Mouse (Mus musculus) heart, embryonic 12.5 days (tissue): ENCODE data around the gene Cmtr1. TPM values are rescaled to one million over a fixed set of nuclear protein-coding genes. Genes with fewer than 3 reads are reported as not detected.
A peak's percentile ranks its signal among the peaks of the same experiment; 100 is the strongest.

ENCODE experiments used
- ATAC-seq: fragments of 200-750 bp; cut with Nextera tagmentation; 2 replicates; pipeline ENCODE4 v1.8.0; 2017; ENCODE audit warnings: moderate TSS enrichment, moderate library complexity; ENCODE audit not compliant: insufficient number of reproducible peaks, low FRiP score
- H3K27ac ChIP-seq: fragments of 300-500 bp; sonication (generic); 2 replicates; pipeline ENCODE4 v1.5.1; 2016; ENCODE audit warnings: mild to moderate bottlenecking, moderate library complexity; ENCODE audit not compliant: poor library complexity, severe bottlenecking
- H3K27me3 ChIP-seq: fragments of 300-500 bp; sonication (generic); replicated peaks from 2 replicates; pipeline ENCODE4 v1.6.1; 2016; ENCODE audit warnings: mild to moderate bottlenecking, moderate library complexity
- H3K36me3 ChIP-seq: fragments of 300-500 bp; sonication (generic); 2 replicates; pipeline ENCODE4 v1.6.1; 2016; ENCODE audit warnings: mild to moderate bottlenecking, moderate library complexity
- H3K4me1 ChIP-seq: fragments of 300-500 bp; sonication (generic); replicated peaks from 2 replicates; pipeline ENCODE4 v1.6.1; 2016; ENCODE audit warnings: mild to moderate bottlenecking
- H3K4me2 ChIP-seq: fragments of 300-500 bp; sonication (generic); 2 replicates; pipeline ENCODE4 v1.6.1; 2016; ENCODE audit warnings: mild to moderate bottlenecking, moderate library complexity
- H3K4me3 ChIP-seq: fragments of 300-500 bp; sonication (generic); 2 replicates; pipeline ENCODE4 v1.5.1; 2016; ENCODE audit warnings: mild to moderate bottlenecking
- H3K9ac ChIP-seq: fragments of 300-500 bp; sonication (generic); 2 replicates; pipeline ENCODE4 v1.6.1; 2016; ENCODE audit warnings: mild to moderate bottlenecking, moderate library complexity
- H3K9me3 ChIP-seq: fragments of 300-500 bp; sonication (generic); replicated peaks from 2 replicates; pipeline ENCODE4 v1.6.1; 2016; ENCODE audit warnings: mild to moderate bottlenecking, moderate library complexity
- WGBS: fragments of 180-500 bp; shearing (Covaris S2); methylation state at CpG from one replicate; pipeline ENCODE4 v1.1.7; 2016; 5-methylcytosine and 5-hydroxymethylcytosine counted together
- polyA plus RNA-seq: library from polyadenylated mRNA; unstranded; fragments of >200 nt; fragmentation: Nextera tagmentation; extraction: Ambion mirVana; gene quantifications from 2 replicates; pipeline ENCODE4 v1.2.1, GENCODE M21; 2016

Cmtr1 gene
- polyA plus RNA-seq, 1 experiment from 2014 or later, result 124 TPM

- H3K4me2 ChIP-seq, result no peak overlapping the region
- no peaks in the 10 kb centered on the region for H3K9me3 ChIP-seq
- H3K36me3 ChIP-seq, result peaks cover 67% of the 10 kb centered on the region
- peak; percentile 72; the same call in 1 of the 2 replicates for ATAC-seq
- peaks cover 9% of the 10 kb centered on the region for H3K4me1 ChIP-seq
- no peak overlapping the region for H3K27ac ChIP-seq
- no peak overlapping the region for H3K4me3 ChIP-seq
- H3K27me3 ChIP-seq, result no peaks in the 10 kb centered on the region
- H3K9ac ChIP-seq, result no peak overlapping the region
Observed at GRCm38 (mm10) chr17:29669936-29670335, 9.5 kb downstream of the Cmtr1 start.

DNA sequence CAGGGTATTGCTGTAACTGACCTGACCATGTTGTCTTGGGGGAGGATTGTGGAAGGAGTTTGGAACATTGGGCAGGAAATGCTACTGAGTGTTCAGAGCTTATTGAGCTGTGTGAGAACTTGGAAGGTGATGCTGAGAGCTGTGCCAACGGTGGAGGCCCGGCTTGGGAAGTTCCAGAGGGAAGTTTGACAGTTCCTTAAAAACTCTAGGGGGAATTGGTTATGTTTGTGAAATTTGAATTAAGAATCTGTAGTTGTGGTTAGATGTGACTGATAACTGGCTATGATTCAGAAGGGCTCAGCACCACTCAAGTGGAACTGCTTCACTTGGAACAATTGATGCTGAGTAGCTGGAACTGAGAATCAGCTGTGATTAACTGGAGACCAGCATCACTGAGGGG, 10.6 kb downstream of the Cmtr1 start:
- WGBS, result 93% methylated on average over 2 of the region's 2 CpGs
- H3K4me2 ChIP-seq, result no peak overlapping the region
- no peak overlapping the region for H3K27ac ChIP-seq
- H3K9ac ChIP-seq, result no peak overlapping the region
- no peak for ATAC-seq
- H3K27me3 ChIP-seq, result no peaks in the 10 kb centered on the region
- H3K4me3 ChIP-seq, result no peak overlapping the region
- peaks cover 70% of the 10 kb centered on the region for H3K36me3 ChIP-seq
- no peaks in the 10 kb centered on the region for H3K9me3 ChIP-seq
- peaks cover 9% of the 10 kb centered on the region for H3K4me1 ChIP-seq

DNA sequence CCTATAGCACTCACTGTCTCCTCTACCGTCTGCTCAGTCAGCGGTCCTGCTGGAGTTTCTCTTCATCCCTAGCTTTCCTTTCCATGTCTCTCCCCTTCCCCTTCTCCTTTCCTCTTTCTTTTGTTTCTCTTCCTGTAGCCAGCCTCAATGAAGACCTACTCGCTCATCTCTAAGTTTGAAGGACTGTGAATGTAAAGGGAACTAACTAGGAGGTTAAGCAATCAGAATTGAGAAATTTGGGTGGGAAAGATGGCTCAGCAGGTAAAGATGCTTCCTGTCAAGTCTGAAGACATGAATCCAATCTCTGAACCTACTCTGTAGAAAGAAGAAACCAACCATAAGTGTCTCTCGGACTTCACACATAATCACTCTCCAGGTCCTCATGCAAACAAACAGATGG, 12.9 kb downstream of the Cmtr1 start:
- Histone ChIP-seq H3K27ac (no peak overlapping the region), H3K27me3 (no peaks in the 10 kb centered on the region), H3K4me1 (peaks cover 6% of the 10 kb centered on the region), H3K36me3 (peaks cover 74% of the 10 kb centered on the region), H3K9ac (no peak overlapping the region), H3K9me3 (no peaks in the 10 kb centered on the region), H3K4me2 (no peak overlapping the region), H3K4me3 (no peak overlapping the region)
- 94% methylated on average over 4 of the region's 4 CpGs for WGBS
- ATAC-seq, result no peak

GRCm38 (mm10) chr17:29678526-29678925, 18.1 kb downstream of the Cmtr1 start:
- Histone ChIP-seq H3K4me1 (peaks cover 14% of the 10 kb centered on the region), H3K9me3 (no peaks in the 10 kb centered on the region), H3K9ac (no peak overlapping the region), H3K4me2 (no peak overlapping the region), H3K36me3 (peaks cover 93% of the 10 kb centered on the region), H3K4me3 (no peak overlapping the region), H3K27me3 (no peaks in the 10 kb centered on the region), H3K27ac (no peak overlapping the region)
- WGBS, result 84% methylated on average over 8 of the region's 8 CpGs
- ATAC-seq, result no peak

DNA sequence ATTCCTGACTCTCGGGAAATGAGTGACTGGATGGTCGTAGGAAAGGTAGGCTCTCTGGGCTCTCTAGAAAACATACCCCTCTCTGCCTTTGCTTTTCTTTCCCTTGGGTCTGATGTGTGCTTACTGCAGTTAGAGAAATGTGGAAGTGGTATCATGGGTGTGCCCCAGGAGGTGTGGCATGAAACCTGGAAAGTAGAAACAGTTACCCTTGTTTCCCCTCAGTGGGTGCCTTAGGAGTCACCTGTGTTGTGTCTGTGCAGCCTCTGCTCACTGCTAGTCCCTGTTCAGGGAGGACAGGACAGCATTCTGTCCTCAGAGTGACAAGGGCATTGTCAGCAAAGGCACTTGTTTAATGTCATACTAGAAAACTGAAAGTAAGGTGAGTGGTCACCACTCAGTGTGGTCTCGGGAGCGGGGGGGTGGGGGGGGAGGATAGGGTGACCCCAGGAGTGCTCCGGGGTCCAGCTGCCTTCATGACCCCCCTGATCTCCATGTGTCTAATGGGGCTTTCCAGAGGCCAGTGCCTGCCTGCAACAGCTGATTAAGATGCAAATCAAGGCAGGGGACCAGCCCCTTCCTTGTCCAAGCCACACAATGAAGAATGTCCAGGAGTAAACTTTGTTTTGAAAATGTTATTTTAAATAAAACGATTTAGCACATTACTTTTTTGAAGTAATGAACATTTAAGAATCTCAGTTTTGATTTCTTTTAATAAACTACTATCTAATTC, 18.8 kb downstream of the Cmtr1 start:
- Histone ChIP-seq H3K9ac (no peak overlapping the region), H3K4me3 (no peak overlapping the region), H3K27me3 (no peaks in the 10 kb centered on the region), H3K27ac (no peak overlapping the region), H3K4me2 (no peak overlapping the region), H3K9me3 (no peaks in the 10 kb centered on the region), H3K36me3 (peaks cover 95% of the 10 kb centered on the region), H3K4me1 (peaks cover 18% of the 10 kb centered on the region)
- ATAC-seq, result no peak
- 78% methylated on average over 6 of the region's 6 CpGs for WGBS

DNA sequence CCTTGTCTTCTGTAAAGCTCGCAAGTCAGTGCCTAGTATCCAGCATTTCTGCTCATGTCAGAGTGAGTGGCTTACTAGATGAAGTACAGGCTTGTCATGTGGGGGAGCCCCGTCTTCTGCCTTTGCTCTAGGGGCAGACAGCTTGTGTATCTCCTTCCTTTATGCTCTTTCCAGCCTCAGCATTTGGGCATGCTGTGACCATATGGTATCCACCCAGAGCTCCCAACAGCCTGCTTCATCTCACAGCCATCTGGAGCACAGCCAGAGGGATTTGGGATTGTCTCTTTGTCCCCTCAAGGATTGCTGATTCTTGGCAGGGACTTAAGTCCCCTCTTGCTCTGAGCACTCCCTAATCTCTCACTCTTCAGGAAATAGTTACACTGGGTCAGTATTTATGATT, 19.8 kb downstream of the Cmtr1 start:
- 71% methylated on average over 2 of the region's 2 CpGs for WGBS
- no peaks in the 10 kb centered on the region for H3K9me3 ChIP-seq
- peaks cover 24% of the 10 kb centered on the region for H3K4me1 ChIP-seq
- no peak overlapping the region for H3K4me2 ChIP-seq
- H3K27ac ChIP-seq, result no peak overlapping the region
- no peak for ATAC-seq
- H3K36me3 ChIP-seq, result peaks cover 95% of the 10 kb centered on the region
- no peak overlapping the region for H3K9ac ChIP-seq
- H3K27me3 ChIP-seq, result no peaks in the 10 kb centered on the region
- no peak overlapping the region for H3K4me3 ChIP-seq

DNA sequence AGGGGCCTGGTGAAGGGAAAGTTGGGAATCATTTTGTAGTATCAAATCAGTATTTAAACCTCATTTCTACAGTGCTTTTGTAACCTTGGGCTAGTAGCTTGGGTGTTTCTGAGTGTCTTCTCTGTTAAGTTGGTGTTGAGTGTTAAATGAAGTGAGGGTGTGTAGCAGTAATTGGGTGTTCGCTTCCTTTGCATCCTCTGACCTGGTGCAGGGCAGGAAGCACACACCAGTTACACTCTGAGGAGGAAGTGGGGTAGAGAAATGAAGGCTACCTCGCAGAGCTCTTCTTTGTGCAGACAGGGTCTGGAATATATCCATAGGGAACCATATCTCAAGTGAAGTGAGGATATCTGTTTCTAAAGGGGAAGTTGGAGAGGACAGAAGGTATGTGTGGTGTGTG, 20.5 kb downstream of the Cmtr1 start:
- H3K4me3 ChIP-seq, result no peak overlapping the region
- no peak overlapping the region for H3K27ac ChIP-seq
- H3K36me3 ChIP-seq, result peaks cover 95% of the 10 kb centered on the region
- no peak for ATAC-seq
- WGBS, result 53% methylated on average over 2 of the region's 2 CpGs
- H3K27me3 ChIP-seq, result no peaks in the 10 kb centered on the region
- no peaks in the 10 kb centered on the region for H3K9me3 ChIP-seq
- no peak overlapping the region for H3K9ac ChIP-seq
- peaks cover 26% of the 10 kb centered on the region for H3K4me1 ChIP-seq
- no peak overlapping the region for H3K4me2 ChIP-seq

DNA sequence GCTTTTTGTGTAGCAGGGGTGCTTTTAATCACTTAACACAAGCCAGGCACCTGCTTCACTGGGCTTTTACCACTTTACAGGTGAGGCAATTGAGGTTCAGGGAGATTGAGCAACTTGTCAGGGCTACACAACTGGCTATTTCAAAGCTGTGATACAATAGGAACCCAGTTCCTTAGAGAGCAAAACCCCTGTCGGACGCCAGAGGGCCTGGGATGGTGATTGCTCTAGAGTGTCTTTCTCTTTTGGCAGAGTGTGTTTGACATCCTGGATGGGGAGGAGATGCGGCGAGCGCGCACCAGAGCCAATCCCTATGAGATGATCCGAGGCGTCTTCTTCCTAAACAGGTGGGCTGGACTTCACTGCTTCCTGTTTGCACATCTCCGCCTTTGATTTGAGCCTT, 21.3 kb downstream of the Cmtr1 start:
- Histone ChIP-seq H3K9me3 (no peaks in the 10 kb centered on the region), H3K9ac (no peak overlapping the region), H3K36me3 (peaks cover 95% of the 10 kb centered on the region), H3K4me2 (no peak overlapping the region), H3K4me1 (peaks cover 34% of the 10 kb centered on the region), H3K4me3 (no peak overlapping the region), H3K27ac (no peak overlapping the region), H3K27me3 (no peaks in the 10 kb centered on the region)
- WGBS, result 96% methylated on average over 9 of the region's 9 CpGs
- no peak for ATAC-seq

DNA sequence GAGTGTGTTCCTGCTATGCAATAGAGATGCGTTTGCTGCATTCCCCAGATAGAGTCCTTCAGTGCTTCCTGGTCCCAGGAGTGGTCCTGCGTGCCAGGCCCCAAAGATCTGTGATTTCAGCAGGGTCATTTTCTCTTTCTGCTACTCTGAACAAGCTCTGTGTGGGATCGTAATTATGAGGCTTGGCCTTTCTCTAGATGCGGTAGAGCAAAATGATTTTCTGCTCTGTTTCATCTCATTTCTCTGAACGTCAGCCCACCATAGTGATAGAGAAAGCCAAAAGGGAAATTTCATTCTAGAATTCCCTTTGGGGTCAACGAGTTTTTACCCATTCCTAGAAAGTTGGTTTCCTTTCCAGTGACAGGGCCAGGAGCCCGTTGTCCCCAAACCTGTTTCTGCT, 21.9 kb downstream of the Cmtr1 start:
- peaks cover 39% of the 10 kb centered on the region for H3K4me1 ChIP-seq
- no peak overlapping the region for H3K27ac ChIP-seq
- ATAC-seq, result no peak
- H3K4me3 ChIP-seq, result no peak overlapping the region
- H3K9ac ChIP-seq, result no peak overlapping the region
- WGBS, result 85% methylated on average over 7 of the region's 7 CpGs
- H3K27me3 ChIP-seq, result no peaks in the 10 kb centered on the region
- no peak overlapping the region for H3K4me2 ChIP-seq
- no peaks in the 10 kb centered on the region for H3K9me3 ChIP-seq
- H3K36me3 ChIP-seq, result peaks cover 95% of the 10 kb centered on the region

- peaks cover 46% of the 10 kb centered on the region for H3K4me1 ChIP-seq
- ATAC-seq, result no peak
- H3K36me3 ChIP-seq, result peaks cover 93% of the 10 kb centered on the region
- H3K27me3 ChIP-seq, result no peaks in the 10 kb centered on the region
- no peak overlapping the region for H3K4me3 ChIP-seq
- 46% methylated on average over 2 of the region's 2 CpGs for WGBS
- H3K4me2 ChIP-seq, result no peak overlapping the region
- no peak overlapping the region for H3K27ac ChIP-seq
- no peaks in the 10 kb centered on the region for H3K9me3 ChIP-seq
- H3K9ac ChIP-seq, result no peak overlapping the region
Observed at GRCm38 (mm10) chr17:29683127-29683526, 22.7 kb downstream of the Cmtr1 start.

DNA sequence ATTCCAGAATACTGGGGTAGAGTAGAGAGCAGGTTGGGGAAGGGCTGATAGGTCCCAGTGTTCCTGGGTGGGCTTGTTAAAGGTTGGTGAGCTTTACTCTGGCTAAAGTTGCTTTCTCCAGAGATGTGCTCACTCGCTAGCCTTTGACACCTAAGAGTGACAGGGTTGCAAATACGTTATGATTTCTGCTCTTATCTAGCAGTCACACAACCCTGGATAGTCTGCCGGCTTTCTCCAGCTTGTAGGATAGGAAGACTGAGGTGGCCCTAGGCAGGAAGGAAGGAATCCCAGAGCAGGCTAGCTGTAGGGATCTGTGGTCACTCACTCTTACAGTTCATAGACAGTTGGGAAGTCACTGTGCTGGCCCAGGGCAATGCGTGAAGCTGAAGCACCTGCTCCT, 23.9 kb downstream of the Cmtr1 start:
- Histone ChIP-seq H3K4me3 (no peak overlapping the region), H3K36me3 (peaks cover 93% of the 10 kb centered on the region), H3K9ac (no peak overlapping the region), H3K27ac (no peak overlapping the region), H3K27me3 (no peaks in the 10 kb centered on the region), H3K9me3 (0 out of 2 replicates have a peak, but pooled peaks cover 4% of the 10 kb centered on the region), H3K4me1 (peaks cover 54% of the 10 kb centered on the region), H3K4me2 (no peak overlapping the region)
- 61% methylated on average over 4 of the region's 4 CpGs for WGBS
- no peak for ATAC-seq

GRCm38 (mm10) chr17:29686771-29687170, 26.4 kb downstream of the Cmtr1 start:
- Histone ChIP-seq H3K27ac (peak overlapping the region; percentile 88; the same call in 1 of the 2 replicates), H3K36me3 (peaks cover 93% of the 10 kb centered on the region), H3K27me3 (no peaks in the 10 kb centered on the region), H3K4me1 (peaks cover 49% of the 10 kb centered on the region), H3K4me3 (no peak overlapping the region), H3K9ac (no peak overlapping the region), H3K9me3 (0 out of 2 replicates have a peak, but pooled peaks cover 4% of the 10 kb centered on the region), H3K4me2 (no peak overlapping the region)
- peak; percentile 77 for ATAC-seq
- 80% methylated on average over 5 of the region's 5 CpGs for WGBS
